Mouse (Mus musculus) frontal cortex, postnatal 10 days (tissue): ENCODE data around the gene Scd2.
"Not testable (repeated sequence)": the region's sequence is repeated elsewhere in the genome, so short reads cannot be mapped to it uniquely, and the experiment has no call there.

Experiments used
- DNase-seq, 2 experiments: peaks; one replicate each; pipeline ENCODE4 v3.0.0; 2022; ENCODE audit warnings: low spot score in 2 of 2, mixed read lengths in 1 of 2

Gene Scd2

DNA sequence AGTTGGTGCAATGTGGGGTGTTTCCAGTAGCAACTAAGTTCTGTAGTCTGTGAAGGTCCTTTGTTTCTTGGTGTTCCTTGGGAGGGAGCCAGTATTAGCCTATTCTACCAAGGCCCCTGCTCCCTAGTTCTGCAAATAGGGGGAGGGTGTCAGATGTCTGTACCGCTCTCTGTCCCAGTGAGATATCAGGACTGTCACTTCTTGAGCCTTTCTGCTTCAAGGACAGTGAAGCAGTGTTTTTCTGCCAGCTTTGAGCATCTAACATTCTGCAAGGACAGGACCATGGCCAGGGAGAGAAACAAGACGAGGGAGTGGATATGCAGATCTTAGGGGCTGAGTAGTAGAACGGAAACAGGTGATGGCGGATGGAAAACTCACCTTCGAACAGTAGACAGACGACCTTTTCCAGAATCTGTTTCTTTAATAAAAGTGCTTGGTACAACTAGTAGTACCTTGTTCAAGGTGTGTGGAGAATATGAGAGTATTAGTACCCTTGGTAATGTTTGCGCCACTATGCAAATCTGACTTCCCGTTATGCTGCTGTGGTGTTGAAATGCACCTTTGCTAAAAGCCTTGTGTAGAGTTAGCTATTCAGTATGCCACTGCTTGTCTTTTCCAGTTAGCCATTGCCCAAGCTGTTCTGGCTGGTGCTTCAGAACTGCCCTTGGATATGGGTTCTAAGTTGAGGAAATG is 3.7 kb downstream of the Scd2 start:
- DNase-seq: no peak

DNA sequence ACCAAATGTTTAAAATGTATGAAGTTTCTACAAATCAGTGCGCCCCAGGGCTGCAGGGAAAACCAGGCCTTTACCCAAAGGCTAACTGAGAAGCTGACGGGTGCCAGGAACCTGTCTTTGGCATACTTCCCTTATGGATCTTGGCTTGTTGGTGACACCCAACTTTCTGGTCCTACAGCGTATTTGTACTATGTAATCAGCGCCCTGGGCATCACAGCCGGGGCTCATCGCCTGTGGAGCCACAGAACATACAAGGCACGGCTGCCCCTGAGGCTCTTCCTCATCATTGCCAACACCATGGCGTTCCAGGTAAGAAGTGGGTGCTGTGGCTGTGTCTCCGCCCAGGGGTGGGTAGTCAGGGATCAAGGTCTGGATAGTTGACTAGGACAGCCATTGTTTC is 4.4 kb downstream of the Scd2 start:
- no peak for DNase-seq

DNA sequence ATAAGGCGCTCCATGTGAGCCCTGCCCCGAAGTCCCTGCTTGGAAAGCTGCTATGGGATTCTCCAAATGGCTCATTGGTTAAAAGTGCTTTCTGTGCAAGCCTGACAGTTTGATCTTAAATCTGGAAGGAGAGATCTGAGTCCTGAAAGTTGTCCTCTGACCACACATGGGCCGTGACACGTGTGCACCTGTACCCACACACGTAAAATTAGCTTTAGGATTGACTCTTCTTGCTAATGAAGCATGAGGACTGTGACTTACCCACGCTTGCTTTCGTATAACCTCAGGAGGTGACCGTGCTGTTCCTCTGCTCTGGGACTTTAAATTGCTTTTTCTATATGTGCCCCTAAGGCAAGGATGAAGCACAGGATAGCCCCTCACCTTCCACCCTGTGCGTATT is 5.6 kb downstream of the Scd2 start:
- no peak for DNase-seq

DNA sequence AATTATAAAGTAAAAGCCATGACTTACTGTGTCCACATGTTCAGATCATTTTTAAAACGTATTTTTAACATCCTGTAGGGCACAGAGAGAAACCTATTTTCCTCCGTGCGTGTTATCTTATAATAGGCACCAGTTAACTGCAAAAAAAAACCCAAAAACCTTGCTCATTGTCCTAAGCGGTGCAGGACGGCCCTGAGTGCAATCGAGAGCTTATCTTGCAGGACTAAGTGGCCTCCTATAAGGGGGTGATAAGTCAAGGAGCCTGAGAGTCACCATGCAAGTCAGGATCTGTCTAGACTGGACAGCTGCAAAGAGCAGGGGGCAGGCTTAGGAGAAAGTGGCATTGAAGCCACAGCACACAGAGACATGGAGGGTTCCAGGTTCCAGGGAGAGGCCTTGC is 6.4 kb downstream of the Scd2 start:
- no peak for DNase-seq

DNA sequence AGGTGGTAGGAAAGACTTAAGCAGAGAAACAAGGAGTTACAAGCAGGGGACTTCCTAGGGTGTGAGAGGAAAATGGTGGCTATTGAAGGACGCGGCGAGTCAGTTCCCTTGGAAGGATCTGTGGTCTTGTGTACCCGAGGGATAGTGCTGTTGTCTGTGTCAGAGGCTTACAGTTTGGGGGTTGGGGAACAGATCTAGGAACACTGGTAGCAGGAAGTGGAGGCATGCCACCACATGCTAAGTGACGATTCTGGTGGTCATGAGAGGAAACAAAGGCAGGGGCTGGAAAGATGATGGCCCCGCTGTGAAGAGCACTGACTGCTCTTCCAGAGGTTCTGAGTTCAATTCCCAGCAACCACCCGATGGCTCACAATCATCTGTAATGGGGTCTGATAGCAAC is 7.0 kb downstream of the Scd2 start:
- no peak for DNase-seq

DNA sequence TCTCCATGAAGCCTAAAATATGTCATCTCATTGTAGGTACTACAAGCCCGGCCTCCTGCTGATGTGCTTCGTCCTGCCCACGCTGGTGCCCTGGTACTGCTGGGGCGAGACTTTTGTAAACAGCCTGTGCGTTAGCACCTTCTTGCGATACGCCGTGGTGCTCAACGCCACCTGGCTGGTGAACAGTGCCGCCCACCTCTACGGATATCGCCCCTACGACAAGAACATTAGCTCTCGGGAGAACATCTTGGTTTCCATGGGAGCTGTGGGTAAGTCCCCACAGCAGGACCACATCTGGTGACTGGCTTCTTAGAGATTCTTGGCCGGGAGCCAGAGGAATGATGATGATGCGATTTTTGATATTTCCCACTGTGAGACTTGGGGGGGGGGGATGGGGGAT is 7.7 kb downstream of the Scd2 start:
- DNase-seq: no peak

DNA sequence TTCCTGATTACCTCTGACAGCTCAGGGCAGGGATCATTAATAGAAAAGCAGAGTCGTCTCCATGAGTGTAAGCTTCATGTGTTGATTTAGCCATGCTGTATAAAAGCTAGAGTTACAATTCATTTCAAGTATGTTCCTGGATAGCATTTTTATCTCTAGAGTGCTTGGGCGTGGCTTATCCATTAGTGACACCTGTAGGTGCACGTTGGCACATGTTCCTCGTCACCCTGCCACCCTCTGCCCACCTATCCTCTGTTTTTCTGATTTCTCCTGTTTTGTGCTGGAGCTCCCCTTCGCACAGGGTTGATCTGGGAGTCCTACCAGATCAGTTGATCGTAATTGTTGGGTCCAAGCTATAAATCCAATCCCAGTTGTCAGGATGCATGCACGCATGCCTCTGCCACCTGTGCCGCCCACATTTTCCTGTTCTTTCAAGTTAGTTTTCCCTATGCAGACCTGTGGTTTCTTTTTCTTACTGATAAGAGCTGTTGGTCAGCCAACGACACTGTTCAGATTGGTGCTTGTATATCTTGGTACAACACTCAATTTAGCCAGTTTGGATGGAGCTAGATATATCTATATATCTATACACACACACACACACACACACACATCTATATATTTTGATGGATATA is 8.3 kb downstream of the Scd2 start:
- no peak for DNase-seq

DNA sequence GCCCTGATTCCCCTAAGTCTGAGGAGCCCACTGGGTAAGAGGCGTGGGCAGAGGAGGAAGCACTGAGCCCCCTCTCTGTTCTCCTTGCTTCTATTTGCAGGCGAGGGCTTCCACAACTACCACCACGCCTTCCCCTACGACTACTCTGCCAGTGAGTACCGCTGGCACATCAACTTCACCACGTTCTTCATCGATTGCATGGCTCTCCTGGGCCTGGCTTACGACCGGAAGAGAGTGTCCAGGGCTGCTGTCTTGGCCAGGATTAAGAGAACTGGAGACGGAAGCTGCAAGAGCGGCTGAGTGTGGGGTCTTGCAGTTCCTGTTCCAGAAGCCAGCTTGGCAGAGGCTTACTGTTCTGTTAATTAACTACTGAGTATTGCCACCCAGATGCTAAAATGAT is 9.4 kb downstream of the Scd2 start:
- DNase-seq: no peak

DNA sequence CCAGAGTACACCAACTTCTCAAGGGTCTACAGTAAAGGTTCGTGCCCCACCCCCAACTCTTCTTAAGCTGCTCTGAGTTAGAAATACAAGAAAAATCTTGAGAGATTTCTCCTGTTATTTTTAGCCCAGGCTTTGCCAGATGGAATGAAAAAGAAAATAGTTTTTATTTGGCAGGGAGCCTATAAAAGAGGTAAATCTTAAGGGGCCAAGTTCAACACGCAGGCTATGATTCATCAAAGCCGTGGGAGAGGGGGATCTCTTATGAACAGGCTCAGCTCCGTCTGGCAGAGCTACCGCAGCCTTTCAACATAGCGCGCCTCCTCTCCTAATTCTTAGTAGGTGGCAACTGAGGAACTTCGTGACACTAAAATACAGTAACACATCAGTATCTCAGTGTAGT is 10.0 kb downstream of the Scd2 start:
- no peak for DNase-seq

DNA sequence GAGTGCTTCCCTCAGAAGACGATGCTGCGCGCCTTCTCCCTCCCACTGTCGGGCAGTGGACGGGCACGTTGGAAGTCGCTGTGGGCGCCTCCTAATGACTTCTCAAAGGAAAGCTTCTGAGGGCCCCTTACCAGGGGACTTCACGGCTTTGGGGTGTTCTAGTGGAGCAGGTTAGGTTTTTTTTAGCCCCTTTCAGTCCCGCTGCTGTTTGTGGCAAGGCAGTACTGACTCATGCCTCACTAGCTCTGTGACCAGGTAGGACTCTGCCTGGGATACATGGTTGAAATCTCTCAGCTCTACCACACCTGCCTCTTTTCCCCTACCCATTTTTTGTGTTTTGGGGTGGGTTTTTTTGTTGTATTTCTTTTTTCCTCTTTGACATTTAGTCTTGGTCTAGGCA is 10.9 kb downstream of the Scd2 start:
- DNase-seq: no peak

DNA sequence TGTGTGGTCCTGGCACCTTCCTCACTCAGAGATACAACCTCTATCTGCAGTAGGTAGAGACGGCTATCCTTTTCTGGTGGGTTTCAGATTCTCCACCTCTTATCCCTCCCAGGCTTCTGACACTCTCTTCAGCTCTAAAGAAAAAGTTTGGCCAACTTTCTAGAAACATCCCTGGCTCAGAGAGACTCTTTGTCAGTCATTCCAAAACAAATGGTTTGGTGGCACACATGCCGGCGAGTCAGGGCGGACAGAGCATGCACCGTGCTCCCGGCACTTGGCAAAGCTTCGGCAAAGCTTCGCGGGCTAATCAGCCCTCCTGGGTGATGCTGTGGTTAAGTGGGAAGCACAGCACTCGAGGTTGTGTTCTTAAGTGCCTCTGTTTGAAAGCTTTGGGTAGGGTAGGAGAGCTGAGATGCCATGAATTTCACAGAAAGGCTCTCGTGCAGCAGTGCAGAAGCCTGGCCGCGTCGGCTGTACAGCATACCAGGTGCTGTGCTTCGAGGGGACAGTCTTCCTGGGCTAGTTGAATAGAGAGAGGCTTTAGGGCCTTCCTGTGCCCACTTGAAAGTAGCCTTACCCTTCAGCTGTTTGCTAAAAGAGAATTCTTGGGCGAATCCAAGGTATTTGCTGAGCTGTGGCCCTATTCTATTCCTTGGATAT is 11.5 kb downstream of the Scd2 start:
- DNase-seq: no peak

DNA sequence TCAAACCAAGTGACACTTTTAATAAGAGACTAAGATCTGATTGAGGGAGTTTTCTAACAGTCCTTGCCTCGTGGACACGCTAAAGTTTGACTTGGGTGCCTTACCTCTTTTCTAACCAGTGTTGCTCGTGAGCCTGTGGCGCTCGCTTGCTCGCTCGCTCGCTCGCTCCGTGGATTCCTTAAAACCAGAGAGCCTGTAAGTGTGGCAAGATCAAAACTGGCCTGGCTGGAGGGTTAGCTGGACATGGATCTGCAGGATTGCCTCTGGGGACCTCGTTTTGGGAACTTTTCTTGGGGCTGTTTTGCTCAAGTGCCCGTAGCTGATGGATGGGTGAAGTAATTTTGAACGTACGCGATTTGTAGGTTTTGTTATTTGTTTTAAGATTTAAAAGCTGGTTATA is 12.2 kb downstream of the Scd2 start:
- no peak for DNase-seq

DNA sequence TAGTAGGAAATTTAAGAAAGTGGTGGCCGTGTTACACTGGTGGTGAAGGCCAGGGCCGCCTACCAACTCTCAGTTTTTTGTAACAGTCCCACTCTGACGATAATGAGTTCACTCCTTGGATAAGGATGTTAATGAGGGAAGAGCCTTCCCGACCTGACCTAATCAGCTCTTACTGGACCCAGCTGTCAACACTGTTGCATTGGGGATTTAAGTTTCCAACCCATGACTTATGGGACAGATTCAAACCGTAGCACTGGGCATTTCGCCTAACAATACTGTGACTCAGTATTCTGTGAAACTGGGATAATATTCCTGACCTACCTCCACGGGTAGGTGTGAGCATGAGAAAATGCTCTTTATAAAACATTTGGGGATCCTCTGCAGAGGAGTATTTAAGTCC is 12.7 kb downstream of the Scd2 start:
- DNase-seq: no peak

DNA sequence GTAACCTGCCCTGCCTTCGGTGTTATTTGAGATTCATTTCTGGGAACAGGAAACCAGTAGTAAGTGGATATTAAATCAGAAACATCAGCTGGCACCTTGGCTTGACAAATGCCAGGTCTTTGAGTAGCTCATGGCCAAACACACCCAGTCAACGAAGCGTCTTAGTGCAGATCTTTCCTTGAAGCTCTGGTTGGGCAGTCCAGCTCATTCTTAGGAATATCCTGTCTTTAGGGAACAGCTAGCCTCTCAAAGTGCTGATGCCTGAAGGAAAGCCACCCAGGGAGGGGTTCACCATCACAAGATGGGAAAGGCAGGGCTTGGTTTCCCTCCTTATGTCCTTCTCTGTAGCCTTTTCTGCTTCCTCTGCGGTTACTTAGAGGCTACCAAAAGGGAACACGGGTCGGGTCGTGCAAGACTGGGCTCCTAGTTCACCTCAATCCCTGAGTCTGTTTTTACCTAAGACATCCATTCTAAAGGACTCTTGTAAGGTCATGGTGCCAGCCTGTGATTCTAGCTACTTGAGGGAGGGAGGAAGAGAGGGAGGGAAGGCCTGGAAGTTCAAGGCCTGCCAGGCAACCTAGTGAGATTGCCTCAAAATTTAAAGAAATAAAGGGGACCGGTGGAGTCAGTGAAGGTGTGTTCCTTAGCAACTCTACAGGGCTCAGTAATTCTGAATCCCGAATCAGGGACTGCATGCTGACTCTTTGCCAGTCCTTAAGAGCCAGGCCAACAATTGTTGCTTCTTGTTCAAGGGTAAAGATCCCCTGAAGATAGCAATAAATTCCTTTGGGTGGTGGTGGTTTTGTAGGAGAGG is 13.8 kb downstream of the Scd2 start:
- no peak for DNase-seq

DNA sequence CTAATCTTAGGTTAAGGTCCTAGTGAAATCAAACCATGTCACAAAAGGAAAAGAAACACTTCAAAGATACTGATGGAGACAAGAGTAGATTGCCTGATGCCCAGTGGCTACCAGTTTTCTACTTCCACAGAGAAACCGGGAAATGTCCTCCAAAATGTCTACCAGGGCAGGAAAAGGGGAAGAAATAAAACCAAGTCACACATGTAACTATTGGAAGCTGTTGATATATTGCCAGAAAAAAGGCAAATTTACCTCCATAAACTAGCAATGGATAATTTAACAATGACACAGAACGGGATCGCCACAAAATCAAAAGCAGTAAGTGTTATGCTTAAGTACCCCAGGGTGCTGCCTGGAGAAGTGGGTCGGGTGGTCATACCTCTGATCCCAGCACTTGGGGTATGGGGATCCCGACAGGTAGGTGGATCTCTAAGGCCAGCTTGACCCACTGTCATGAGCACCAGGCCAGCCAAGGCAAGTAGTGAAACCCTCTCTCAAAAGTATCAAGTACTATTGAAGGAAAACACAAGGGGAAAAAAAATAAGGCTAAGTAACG is 14.5 kb downstream of the Scd2 start:
- no peak for DNase-seq

DNA sequence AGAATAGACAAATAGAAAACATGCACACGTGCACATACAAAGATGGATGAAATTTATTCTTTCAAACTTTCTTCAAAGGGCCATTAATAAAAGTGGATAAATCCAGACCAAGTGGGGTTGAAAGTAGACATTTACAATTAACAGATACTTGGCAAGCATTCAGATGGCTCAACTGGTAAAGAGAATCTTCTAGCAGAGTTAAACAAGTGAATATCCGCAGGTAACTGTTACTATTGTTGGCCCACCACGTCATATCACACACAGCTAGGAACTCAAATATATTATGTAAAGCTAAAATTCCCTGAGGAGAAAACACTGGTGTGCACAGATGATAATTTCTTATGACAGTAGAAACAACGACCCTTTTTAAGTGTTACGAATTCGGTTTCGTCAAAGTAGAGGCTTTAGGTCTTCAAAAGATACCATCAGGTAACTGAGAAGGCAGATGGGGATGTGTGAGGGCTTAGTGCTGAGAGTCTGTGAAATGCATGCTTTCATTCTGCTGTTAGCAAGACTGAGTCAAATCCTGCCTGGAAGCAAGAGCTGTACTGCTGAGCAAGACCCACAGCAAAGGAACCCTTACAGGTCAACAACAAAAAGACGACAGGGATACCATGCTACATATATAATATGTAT is 15.3 kb downstream of the Scd2 start:
- no peak for DNase-seq

DNA sequence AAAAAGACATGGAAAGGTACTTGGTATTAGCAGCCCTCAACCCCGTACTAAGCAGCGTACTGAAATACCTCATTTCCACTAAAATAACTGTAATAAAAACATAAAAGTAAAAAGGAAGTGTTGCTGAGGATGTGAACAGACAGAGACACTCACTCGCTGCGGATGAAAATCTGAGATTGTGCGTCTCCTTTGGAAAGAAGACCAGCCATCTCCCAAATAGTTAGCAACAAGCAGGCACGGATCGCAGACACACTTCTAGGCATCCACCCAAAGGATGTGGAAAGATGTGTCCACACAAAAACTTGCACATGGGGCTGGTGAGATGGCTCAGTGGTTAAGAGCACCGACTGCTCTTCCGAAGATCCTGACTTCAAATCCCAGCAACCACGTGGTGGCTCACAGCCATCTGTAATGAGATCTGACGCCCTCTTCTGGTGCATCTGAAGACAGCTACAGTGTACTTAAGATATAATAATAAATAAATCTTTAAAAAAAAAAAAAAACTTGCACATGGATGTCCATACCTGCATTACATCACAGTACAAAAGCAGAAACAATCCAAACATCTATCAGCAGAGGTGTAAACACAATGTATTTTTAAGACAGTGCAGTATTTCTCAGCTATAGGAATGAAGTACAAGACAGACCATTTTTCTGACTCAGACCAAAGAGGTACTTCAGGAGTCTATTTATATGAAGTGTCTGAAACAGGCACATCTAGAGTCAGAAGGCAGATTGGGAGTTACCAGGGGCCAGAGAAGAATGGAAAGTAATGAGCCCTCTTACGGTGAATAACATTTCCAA is 16.1 kb downstream of the Scd2 start:
- DNase-seq: no peak

DNA sequence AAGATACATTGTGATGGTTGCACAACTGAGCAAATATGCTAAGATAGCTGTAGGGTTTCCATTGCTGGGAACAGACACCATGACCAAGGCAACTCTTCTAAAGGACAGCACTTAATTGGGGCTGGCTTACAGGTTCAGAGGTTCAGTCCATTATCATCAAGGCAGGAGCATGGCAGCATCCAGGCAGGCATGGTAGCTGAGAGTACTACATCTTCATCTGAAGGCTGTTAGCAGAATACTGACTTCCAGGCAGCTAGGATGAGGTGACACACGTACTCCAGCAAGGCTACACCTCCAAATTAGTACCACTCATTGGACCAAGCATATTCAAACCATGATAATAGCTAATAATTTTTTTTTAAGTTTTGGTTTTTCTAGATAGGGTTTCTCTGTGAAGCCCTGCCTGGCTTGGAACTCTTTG is 16.7 kb downstream of the Scd2 start:
- not testable (repeated sequence) for DNase-seq

DNA sequence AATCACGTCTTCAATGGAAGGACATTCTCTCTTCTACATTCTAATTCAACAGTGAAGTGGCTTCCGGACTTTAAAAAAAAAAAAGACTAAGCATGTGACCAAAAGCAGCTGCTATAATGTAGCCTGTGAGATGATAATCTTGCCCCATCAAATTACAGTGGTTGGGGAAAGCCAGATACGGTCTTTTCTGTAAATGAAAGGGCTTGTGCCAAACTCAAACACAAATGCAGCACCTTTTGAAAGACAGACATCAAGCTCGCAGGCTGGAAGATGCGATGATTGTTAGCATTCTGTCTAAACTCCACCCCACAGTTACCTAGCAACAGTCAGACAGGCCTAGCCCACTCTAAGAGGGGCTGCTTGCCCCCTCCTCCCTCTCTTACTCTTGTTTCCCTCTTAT is 17.3 kb downstream of the Scd2 start:
- DNase-seq: no peak

DNA sequence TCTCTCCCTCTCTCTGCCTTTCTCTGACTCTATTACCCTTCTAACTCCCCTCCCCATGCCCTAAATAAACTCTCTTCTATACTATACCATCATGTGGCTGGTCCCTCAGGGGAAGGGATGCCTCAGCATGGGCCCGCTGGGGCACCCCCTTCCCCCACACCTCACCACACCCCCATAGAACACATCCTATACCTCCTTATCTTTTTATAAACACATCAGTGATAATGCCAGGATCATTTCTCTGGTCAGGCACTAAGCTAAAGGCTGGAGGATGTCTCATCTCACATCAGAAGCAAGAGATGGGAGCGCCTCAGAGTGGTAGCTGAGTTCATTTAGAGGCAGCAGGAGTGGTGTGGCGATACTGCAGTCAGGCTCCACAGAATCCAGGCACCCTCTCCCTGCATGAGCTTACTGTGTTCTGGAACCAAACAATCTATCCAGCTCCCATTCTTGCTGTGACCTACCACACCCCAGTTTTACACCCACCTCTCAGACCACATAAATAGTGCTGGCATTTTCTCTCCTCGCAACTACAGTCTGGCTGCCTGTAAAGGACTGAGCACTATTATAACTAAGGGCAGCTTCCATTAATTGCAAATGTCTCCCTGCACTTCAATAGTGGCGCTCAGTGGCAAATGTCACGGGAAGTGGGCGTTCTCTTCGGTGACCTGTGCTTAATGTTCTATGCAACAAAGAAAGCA is 18.0 kb downstream of the Scd2 start:
- no peak for DNase-seq
